Mouse (Mus musculus) hindbrain, postnatal 0 days (tissue): ENCODE results near the gene Aqp11. TPM values are rescaled to one million over a fixed set of nuclear protein-coding genes. Genes with fewer than 3 reads are reported as not detected.

Source experiments
- ATAC-seq: fragments of 200-750 bp; cut with Nextera tagmentation; 2 replicates; pipeline ENCODE4 v1.8.0; 2017; ENCODE audit warnings: mild to moderate bottlenecking, moderate TSS enrichment, moderate library complexity
- DNase-seq: peaks from one replicate; pipeline ENCODE4 v3.0.0-alpha.2; 2015; ENCODE audit warnings: low spot score
- H3K27ac ChIP-seq: fragments of 300-500 bp; sonication (generic); 2 replicates; pipeline ENCODE4 v1.5.1; 2014; ENCODE audit warnings: mild to moderate bottlenecking
- H3K27me3 ChIP-seq: fragments of 300-500 bp; sonication (generic); 2 replicates; pipeline ENCODE4 v1.6.1; 2014; ENCODE audit warnings: low read length, mixed read lengths; ENCODE audit not compliant: insufficient read depth
- H3K36me3 ChIP-seq: fragments of 300-500 bp; sonication (generic); 2 replicates; pipeline ENCODE4 v1.6.1; 2014; ENCODE audit warnings: low read length, mixed read lengths; ENCODE audit not compliant: insufficient read depth
- H3K4me1 ChIP-seq: fragments of 300-500 bp; sonication (generic); 2 replicates; pipeline ENCODE4 v1.6.1; 2014; ENCODE audit warnings: antibody characterized with exemption, low read length, mixed read lengths; ENCODE audit not compliant: insufficient read depth
- H3K4me2 ChIP-seq: fragments of 300-500 bp; sonication (generic); 2 replicates; pipeline ENCODE4 v1.6.1; 2014; ENCODE audit warnings: low read depth, mild to moderate bottlenecking, low read length, moderate library complexity, mixed read lengths
- H3K4me3 ChIP-seq: fragments of 300-500 bp; sonication (generic); 2 replicates; pipeline ENCODE4 v1.5.1; 2014; ENCODE audit warnings: low read length
- H3K9ac ChIP-seq: fragments of 300-500 bp; sonication (generic); replicated peaks from 2 replicates; pipeline ENCODE4 v1.6.1; 2014; ENCODE audit warnings: mild to moderate bottlenecking, low read length, moderate library complexity, mixed read lengths
- H3K9me3 ChIP-seq: fragments of 300-500 bp; sonication (generic); 2 replicates; pipeline ENCODE4 v1.6.1; 2016; ENCODE audit warnings: low read length, mixed read lengths
- CTCF ChIP-seq: IDR thresholded peaks from 2 replicates; pipeline ENCODE4 v1.5.1; 2016; ENCODE audit warnings: antibody characterized with exemption, control low read depth, low read depth
- WGBS: fragments of 180-500 bp; shearing (Covaris S2); extraction: QIAGEN DNeasy Blood & Tissue Kit; methylation state at CpG from one replicate; pipeline ENCODE4 v1.1.7; 2014; 5-methylcytosine and 5-hydroxymethylcytosine counted together
- polyA plus RNA-seq: library from polyadenylated mRNA; unstranded; fragments of >200 nt; fragmentation: Nextera tagmentation; extraction: Ambion mirVana; gene quantifications from 2 replicates; pipeline ENCODE4 v1.2.1, GENCODE M21; 2015
- total RNA-seq: library from RNA; depleted of rRNA; stranded (reverse); fragments of >200 nt; gene quantifications from 2 replicates; pipeline ENCODE4 v1.2.3, GENCODE M21; 2014

Gene Aqp11
- total and polyA plus RNA-seq, 2 experiments from 2014 or later, result 15.0 to 29.5 TPM

- no peaks in the 10 kb centered on the region for H3K9me3 ChIP-seq
- TF ChIP-seq CTCF, result no peak
- 83% methylated on average over 7 of the region's 7 CpGs for WGBS
- no peak overlapping the region for H3K27ac ChIP-seq
- no peak for DNase-seq
- no peak overlapping the region for H3K4me2 ChIP-seq
- H3K4me1 ChIP-seq, result 0 out of 2 replicates have a peak, but pooled peaks cover 4% of the 10 kb centered on the region
- no peak overlapping the region for H3K4me3 ChIP-seq
- no peak for ATAC-seq
- no peaks in the 10 kb centered on the region for H3K27me3 ChIP-seq
- peaks cover 6% of the 10 kb centered on the region; the same call in 1 of the 2 replicates for H3K36me3 ChIP-seq
- no peak overlapping the region for H3K9ac ChIP-seq
These were observed 12.0 kb downstream of the Aqp11 start for GRCm38 (mm10) chr7:97726080-97726479.

GRCm38 (mm10) chr7:97725401-97725800, 12.7 kb downstream of the Aqp11 start:
- ATAC-seq, result no peak
- Histone ChIP-seq H3K4me2 (no peak overlapping the region), H3K9ac (no peak overlapping the region), H3K9me3 (no peaks in the 10 kb centered on the region), H3K27ac (no peak overlapping the region), H3K36me3 (peaks cover 6% of the 10 kb centered on the region; the same call in 1 of the 2 replicates), H3K4me3 (no peak overlapping the region), H3K27me3 (no peaks in the 10 kb centered on the region), H3K4me1 (0 out of 2 replicates have a peak, but pooled peaks cover 4% of the 10 kb centered on the region)
- DNase-seq, result no peak
- 96% methylated on average over 6 of the region's 6 CpGs for WGBS
- TF ChIP-seq CTCF, result no peak

DNA sequence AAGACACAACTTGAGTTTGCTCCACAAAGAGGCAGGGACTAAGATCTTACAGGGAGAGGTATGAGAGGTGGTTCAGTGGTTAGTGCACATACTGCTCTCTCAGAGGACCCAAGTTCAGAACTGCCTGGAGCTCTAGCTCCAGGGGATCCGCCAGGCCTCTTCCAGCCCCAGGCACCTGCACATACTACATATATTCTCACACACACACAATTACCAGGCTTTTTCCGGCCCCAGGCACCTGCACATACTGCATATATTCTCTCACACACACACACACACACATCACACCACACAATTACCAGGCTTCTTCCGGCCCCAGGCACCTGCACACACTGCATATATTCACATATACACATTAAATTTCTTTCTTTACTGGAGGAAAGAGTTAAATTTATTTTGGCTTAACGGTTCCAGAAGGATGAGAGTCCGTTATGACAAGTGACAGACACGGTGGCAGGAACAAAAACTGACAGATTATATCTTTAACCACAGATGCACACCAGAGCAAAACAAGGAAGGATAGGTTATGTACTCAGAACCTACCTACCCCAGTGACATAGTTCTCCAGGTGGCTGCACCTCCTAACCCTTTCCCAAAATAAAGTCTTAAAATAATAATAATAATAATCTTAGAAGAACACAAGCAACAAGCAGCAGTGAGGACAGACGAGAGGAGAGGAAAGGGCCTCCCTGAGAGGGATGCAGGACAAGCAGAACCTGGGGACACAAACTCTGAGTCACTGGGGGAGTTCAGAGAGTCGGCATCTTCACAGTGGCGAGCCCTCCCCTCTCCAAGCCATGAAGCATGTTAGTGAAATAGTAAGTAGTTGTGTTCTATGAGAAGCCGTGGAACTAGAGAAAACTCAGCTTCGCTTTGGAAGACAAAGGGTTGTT, 14.2 kb downstream of the Aqp11 start:
- ATAC-seq (no peak), DNase-seq (no peak)
- 89% methylated on average over 11 of the region's 11 CpGs for WGBS
- Histone ChIP-seq H3K9me3 (no peaks in the 10 kb centered on the region), H3K4me2 (no peak overlapping the region), H3K27ac (no peak overlapping the region), H3K9ac (no peak overlapping the region), H3K27me3 (no peaks in the 10 kb centered on the region), H3K4me3 (no peak overlapping the region), H3K4me1 (0 out of 2 replicates have a peak, but pooled peaks cover under 1% of the 10 kb centered on the region), H3K36me3 (peaks cover 17% of the 10 kb centered on the region; the same call in 1 of the 2 replicates)
- TF ChIP-seq CTCF, result no peak

- no peak for TF ChIP-seq CTCF
- no peak for DNase-seq
- WGBS, result 91% methylated on average over 7 of the region's 7 CpGs
- Histone ChIP-seq H3K27me3 (no peaks in the 10 kb centered on the region), H3K4me3 (no peak overlapping the region), H3K4me1 (no peaks in the 10 kb centered on the region), H3K9ac (no peak overlapping the region), H3K27ac (no peak overlapping the region), H3K9me3 (no peaks in the 10 kb centered on the region), H3K4me2 (no peak overlapping the region), H3K36me3 (peaks cover 25% of the 10 kb centered on the region; the same call in 1 of the 2 replicates)
- ATAC-seq, result no peak
These were observed 15.7 kb downstream of the Aqp11 start for GRCm38 (mm10) chr7:97722278-97722918.

GRCm38 (mm10) chr7:97720109-97720508, 18.0 kb downstream of the Aqp11 start:
- H3K27me3 ChIP-seq, result no peaks in the 10 kb centered on the region
- peaks cover 22% of the 10 kb centered on the region; the same call in 1 of the 2 replicates for H3K36me3 ChIP-seq
- 79% methylated on average over 5 of the region's 5 CpGs for WGBS
- H3K4me3 ChIP-seq, result no peak overlapping the region
- H3K9ac ChIP-seq, result no peak overlapping the region
- H3K4me2 ChIP-seq, result no peak overlapping the region
- DNase-seq (no peak), ATAC-seq (no peak)
- TF ChIP-seq CTCF, result no peak
- H3K4me1 ChIP-seq, result no peaks in the 10 kb centered on the region
- H3K27ac ChIP-seq, result no peak overlapping the region
- H3K9me3 ChIP-seq, result no peaks in the 10 kb centered on the region

DNA sequence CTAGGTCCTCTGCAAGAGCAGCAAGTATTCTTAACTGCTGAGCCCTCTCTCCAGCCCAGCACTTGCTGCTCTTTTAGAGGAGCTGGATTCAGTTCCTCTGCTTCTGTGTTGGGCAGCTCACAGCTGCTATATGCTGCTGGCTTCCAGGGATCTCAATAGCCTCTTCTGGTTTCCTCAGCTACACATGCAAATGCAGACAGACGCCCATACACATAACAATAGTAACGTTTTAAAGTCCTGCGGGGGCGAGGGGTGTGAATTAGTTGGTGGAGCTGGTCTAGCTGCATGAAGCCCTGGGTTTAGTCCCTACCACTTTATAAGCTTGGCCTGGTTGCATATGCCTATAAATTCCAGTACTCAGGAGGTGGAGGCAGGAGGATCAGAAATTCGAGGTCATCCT, 19.0 kb downstream of the Aqp11 start:
- H3K27ac ChIP-seq, result no peak overlapping the region
- H3K36me3 ChIP-seq, result peaks cover 32% of the 10 kb centered on the region; the same call in 1 of the 2 replicates
- H3K27me3 ChIP-seq, result no peaks in the 10 kb centered on the region
- DNase-seq, result no peak
- H3K4me3 ChIP-seq, result no peak overlapping the region
- WGBS, result 69% methylated on average over 5 of the region's 5 CpGs
- H3K4me1 ChIP-seq, result no peaks in the 10 kb centered on the region
- H3K9me3 ChIP-seq, result no peaks in the 10 kb centered on the region
- no peak for TF ChIP-seq CTCF
- ATAC-seq, result no peak
- H3K4me2 ChIP-seq, result no peak overlapping the region
- no peak overlapping the region for H3K9ac ChIP-seq

GRCm38 (mm10) chr7:97717326-97717725, 20.8 kb downstream of the Aqp11 start:
- TF ChIP-seq CTCF, result no peak
- Histone ChIP-seq H3K27ac (no peak overlapping the region), H3K4me1 (no peaks in the 10 kb centered on the region), H3K4me3 (no peak overlapping the region), H3K27me3 (no peaks in the 10 kb centered on the region), H3K4me2 (no peak overlapping the region), H3K9me3 (no peaks in the 10 kb centered on the region), H3K9ac (no peak overlapping the region), H3K36me3 (peaks cover 43% of the 10 kb centered on the region)
- ATAC-seq (no peak), DNase-seq (no peak)
- 81% methylated on average over 1 of the region's 1 CpGs for WGBS
